Mouse (Mus musculus) right cerebral cortex, postnatal 10 days (tissue): ENCODE measurements around the gene Stk11.

Experiments
- DNase-seq, 2 experiments: peaks; one replicate each; pipeline ENCODE4 v3.0.0; 2021; ENCODE audit warnings: low spot score in 2 of 2

The Stk11 gene

DNA sequence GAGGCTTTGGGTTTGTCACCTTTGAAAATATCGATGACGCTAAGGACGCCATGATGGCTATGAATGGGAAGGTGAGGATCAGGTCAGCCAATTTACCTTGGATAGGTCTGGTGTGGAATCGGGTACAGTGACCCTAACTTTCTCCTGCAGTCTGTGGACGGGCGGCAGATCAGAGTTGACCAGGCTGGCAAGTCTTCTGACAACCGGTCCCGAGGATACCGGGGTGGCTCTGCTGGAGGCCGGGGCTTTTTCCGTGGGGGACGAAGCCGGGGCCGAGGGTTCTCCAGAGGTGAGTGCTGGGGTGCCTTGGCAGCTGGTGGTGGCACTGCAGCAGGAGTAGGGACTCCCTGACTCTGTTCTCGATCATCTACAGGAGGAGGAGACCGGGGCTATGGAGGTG lies 54.4 kb downstream of the Stk11 start:
- no peak for DNase-seq

DNA sequence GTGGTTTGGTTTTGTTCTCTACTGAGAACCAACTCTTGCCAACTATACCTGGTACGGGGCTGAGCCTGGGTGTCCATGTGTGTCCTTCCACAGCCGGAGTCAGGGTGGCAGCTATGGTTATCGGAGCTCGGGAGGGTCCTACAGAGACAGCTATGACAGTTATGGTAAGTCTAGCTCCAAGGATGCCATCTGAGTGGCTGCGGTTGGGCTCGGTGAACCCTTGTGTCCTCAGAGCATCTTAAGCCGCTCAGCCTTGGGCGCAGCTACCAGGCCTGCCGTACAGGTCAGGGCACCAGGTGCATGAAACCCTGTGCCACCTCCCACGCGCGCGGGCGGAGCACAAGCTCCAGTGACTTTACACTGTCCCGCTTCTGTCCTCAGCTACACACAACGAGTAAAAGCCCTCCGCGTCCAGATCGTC lies 55.0 kb downstream of the Stk11 start:
- DNase-seq = peak in 1 of 2 experiments; percentile 63

DNA sequence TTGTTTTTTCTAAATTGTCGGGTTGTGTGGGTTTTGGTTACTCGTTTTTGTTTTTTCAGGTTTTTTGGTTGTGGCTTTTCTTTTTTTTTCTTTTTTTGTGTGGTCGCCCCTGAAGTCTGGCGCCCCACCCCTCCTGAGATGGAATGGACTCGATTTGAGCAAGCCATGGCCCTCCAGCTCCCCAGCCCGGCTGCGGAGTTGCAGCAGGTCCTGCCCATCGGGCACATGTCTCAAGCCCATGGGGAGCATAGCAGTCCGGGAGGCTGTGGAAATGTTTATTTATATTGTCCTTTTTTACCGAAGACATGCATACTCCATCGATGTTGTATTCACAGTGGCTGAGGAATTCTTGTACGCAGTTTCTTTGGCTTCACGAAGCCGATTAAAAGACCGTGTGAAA lies 55.6 kb downstream of the Stk11 start:
- peak in 1 of 2 experiments; percentile 24 for DNase-seq

DNA sequence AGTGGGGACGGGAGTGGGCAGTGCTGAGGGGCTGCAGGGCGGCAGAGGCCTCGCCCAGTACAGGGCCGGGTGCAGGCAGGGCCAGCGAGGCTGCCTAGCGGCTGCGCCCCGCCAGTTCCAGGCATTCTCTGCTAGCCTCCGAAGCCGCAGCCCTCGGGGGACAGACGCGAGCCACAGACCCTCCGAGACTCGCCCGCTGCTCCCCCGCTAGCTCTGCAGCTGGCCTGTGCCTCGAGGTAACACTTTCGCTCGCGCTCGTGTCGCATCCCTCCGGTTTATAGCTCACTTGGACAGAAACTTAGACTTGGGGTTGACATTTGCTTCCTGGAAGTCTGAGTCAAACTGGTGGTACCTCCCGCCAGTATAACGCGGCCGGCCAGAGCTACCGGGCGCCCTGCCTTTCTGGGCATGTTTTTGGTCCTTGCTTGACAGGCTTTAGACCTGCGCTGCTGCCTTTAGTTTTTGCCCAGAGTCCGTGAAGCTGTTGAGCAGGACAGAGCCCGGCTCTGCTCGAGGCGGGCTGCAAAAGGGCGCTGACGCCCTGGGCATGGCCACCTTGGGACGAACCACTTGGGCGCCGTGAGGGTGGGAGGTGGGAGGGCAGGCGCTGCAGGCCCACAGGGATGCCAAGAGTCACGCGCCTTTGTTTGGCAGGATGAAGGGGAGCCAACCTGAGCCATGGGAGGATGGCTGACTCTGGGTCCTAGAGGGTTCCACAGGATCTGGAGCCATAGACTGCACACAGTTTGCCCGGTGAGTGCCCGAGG lies 56.3 kb downstream of the Stk11 start:
- peak; percentile 47 to 56 for DNase-seq

DNA sequence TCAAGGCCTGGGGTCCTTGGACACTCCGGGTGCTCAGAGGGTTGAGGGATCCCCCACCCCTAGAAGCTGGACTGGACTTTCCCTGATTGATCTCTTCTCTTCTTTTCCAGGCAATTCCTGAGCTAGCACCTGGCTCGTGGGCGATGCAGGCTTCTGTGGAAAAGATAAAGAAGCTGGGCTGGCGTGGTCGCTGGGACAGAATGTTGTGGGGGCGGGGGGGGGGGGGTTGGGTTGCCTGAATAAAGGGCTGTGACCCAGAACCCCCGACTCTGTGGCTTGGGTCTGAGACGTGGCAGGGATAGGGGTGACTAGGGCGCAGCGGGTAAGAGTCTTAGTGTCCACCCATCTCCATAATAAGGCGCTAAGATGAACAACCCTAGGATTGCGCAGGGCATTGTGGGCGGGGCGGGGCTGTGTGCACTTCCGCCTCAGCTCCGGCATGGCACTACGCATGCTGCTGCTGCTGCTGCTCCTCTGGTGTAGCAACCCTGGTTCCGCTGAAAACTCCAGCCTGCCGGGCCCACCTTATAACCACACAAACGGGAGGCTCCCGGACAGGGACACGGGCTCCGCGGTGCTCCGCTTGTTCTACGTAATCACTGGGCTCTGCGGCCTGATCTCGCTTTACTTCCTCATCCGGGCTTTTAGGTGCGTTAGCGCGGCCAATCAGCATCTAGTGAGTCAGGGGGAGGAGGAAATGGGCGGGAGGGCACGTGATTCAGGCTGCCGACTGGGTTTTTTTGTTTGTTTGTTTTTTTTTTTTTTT lies 57.1 kb downstream of the Stk11 start, which contains the start of gene 1600002K03Rik:
1600002K03Rik (plus strand) TSS at position 418 of the 766 bp plus-strand sequence.
- DNase-seq = peak; percentile 92 to 95

DNA sequence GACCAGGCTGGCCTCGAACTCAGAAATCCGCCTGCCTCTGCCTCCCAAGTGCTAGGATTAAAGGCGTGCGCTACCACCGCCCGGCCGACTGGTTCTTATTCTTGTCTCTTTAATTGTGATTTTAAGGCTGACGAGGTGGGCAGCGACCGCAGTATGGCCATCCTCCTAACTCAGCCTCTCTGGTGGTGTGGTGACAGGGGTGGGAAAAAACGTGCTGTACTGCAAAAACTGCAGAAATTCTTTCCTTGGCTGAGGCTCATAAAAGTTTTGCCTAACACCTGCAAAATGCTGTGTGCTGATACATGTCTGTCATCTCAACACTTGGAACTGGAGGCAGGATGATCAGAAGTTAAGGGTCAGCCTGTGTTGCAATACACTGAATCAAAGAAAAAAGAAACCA lies 57.8 kb downstream of the Stk11 start:
- peak in 1 of 2 experiments; percentile 44 for DNase-seq

DNA sequence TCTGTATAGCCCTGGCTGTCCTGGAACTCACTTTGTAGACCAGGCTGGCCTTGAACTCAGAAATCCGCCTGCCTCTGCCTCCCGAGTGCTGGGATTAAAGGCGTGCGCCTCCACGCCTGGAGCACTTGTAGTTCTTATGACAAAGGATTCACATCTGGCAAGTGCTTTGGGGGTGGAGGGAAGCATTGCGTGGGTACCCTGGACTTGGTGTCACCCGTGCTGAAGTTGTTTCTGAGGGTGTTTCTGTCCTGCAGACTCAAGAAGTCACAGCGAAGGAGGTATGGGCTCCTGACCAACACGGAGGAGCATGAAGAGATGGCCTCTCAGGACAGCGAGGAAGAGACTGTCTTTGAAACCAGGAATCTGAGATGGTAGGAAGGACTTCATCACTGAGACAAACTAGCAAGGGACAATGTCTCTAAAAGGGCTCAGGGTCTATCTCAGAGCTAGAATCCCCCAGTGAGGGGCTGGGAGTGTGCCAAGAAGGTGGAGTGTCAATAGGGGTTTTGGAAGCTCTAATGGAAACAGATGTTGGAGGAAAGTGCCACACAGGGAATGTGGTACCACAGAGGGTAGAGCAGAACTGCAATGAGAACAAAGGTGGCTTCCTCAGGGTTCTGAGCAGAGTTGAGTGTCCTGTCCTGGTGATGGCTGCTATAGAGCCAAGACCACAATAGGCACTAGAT lies 58.5 kb downstream of the Stk11 start:
- DNase-seq = peak in 1 of 2 experiments; percentile 33

DNA sequence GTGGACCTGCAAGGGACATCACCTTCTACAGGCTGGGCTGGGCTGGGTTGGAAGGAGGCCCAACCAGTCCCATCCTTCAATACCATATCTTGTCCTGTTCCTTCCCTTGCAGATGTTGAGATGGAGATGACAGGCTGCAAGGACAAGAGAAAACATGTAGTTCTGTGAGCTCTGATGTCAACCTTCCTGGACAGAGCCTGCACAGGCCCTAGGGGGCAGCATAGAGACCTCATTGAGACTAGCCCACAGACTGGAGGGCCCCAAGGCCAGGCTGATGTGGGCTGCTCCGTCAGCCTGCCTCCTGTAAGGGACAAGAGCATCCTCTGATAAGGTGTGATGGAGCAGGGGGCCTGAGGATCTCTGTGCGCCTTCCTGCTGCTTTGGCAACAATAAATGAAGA lies 59.1 kb downstream of the Stk11 start:
- peak in 1 of 2 experiments; percentile 37 for DNase-seq

DNA sequence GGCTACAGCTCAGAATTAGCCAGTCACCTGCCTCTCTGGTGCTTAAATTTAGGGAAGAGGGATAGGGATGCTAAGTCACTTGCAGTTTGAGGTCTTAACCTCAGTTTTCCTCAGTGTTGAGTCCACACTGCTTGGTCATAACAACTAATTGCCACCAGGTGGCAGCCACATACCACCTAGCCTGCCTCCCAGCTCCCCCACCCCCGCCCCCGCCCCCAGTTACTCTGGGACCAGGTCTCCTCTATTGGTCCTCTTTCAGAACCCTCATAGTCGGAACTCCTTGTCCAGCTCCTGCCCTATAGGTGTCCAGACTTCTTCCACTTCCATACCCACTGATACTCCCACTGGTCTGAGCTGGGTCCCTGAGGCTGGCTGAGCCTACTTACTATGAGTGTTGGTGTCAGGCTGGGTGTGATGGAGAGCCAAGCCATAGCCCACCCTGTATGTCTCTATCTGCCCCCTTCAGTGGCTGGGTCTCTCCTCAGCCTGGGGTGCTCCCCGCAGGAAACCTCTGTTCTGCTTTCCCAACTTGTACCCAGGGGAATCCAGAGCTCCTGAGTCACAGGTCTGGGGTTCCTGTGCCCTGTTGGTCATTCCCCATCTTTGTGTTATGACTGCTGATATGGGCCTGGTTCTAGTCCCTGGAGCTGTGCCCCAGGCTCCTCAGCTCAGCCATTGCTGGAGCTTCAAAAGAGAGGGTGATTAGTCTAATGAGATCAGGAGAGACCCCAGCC lies 60.1 kb downstream of the Stk11 start:
- DNase-seq = peak; percentile 53 to 61

DNA sequence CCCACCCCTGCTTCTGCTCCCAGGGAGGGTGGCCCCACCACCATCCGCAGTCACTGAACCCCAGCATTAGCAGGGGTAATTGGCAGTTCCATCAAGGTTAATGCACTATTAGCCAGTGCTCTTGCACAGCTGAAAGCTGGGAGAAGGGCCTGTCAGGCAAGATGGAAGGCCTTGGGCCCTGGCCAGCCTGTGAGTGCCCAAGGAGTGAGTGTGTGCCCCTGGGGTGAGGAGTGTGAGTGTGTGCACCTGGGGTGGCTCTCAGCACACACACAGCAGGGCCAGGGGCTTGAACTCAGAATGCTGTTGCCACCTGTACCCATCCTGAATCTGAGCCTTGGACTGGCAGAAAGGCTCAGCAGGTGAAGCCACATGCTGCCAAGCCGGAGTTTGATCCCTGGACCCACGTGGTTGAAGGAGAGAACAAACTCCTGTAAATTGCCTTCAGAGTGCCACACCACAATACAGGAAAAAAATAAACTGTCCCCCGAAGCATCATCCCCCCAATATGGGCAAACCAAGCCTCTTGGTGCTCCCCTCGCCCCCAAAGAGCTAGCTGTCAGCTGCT lies 60.7 kb downstream of the Stk11 start:
- peak in 1 of 2 experiments; percentile 33 for DNase-seq

DNA sequence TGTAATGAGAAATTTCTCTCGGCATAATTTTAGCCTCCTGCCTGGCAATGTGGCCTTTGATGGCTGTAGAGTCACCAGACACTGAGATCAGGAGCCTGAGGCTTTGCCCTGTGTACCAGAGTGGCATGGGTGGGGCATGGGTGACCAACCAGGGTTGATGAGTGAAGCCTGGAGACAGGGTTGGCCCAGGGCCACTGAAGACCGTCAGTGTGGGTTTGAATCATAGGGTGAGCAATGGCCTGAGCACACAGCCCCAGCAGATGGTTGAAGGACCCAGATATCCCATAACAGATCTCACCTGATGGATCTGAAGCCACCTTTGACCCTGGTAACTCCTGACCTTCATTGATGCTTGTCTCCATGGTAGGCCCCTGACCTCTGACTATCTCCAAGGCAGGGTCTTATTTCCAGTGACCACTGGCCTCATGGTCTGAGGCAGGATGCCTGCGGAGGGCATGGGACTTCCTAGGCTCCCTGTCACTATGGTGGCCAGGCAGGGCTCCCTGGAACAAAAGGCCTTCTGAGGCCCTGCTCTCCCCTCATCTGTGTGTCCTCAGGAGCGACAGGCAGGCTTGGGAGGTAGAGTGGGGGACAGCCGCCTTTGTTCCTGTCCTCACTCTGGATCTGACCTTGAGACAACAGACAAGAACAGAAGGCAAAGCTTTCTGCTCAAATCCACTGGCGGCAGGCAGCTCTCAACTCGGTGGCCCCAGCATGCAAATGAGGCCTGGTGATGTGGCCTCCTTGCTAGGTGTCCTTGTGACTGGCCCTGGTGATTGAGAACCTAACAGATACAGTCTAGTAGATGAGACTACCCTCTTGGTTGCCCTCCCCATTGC lies 62.1 kb downstream of the Stk11 start:
- no peak for DNase-seq

DNA sequence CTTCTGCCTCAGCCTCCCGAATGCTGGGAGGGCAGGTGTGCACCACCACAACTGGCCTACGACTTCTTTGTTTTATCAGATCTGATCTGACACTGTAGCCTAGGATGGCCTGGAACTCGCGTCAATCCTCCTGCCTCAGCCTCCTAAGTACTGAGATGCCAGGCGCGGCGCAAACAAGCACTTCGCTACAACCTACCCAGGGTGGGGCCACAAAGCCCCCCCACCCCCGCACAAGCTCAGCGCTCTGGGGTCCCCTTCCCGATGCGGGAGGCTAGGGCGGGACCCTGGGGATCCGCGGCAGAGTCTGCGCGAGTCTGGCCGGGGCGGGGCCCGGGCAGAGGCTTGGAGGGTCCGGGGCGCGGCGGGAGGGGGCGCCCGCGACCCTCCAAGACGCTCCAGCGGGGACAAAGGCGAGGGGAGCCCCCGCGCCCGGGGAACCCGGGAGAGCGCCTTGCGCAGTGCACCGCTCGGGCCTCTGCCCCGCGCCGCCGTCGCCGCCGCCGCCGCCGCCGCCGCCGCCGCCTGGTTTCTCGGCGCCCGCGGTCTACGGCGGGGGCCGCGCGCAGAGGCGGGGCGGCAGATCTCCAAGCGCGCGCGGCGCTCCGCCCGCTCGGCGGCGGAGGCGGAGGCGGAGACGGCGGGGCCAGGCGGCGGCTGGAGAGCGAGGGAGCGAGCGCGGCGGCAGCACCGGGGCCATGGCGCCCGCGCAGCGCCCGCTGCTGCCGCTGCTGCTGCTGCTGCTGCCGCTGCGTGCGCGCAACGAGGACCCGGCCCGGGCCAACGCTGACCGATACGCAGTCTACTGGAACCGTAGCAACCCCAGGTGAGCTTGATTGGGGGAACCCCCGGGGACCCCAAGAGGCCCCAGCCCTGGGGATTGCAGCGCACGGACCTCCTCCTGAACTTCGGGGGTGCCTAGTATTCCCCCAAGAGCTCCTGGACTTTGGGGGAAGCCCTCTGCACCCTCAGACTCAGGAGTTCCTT lies 63.8 kb downstream of the Stk11 start, which contains the start of gene Efna2:
Efna2 (plus strand) TSS at position 415 of the 984 bp plus-strand sequence.
- peak in 1 of 2 experiments; percentile 70 for DNase-seq
